Mouse (Mus musculus): ENCODE measurements around the gene Cdk18.

GRCm38 (mm10) chr1:132143730-132144129 is 4.2 kb upstream of the Cdk18 start:
- TF ChIP-seq ZC3H11A (IDR thresholded peaks at IDR 0.05; ENCODE audit: borderline replicate concordance, low read depth, low read length) (no peak), HCFC1 (IDR thresholded peaks at IDR 0.05; ENCODE audit: borderline replicate concordance, insufficient read depth, low read length) (no peak)
